Mouse (Mus musculus) cerebellum, adult 8-10 months (tissue): ENCODE results near the gene Rnf185.

ENCODE experiments used
- DNase-seq: peaks from one replicate; pipeline ENCODE4 v3.0.0; 2022

Gene Rnf185

GRCm38 (mm10) chr11:3443091-3443490 lies 9.1 kb downstream of the Rnf185 start:
- no peak for DNase-seq

DNA sequence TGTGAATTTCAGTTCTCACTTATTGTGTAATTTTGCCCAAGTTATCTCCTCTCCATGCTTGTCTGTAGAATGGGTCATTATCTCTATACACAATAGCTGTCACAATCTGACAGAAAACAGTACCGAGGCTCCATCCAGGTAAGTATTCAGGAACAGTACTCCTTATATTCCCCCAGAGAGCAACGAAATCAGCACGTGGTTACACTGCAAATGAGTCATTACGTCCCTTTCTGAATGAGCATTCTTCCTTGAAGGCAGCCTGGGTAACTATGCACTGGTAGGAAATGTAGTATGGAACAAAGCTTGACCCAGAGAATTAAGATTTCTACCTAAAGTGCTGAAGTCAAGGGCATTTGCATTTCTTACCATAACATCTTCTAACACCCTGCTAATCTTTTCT lies 9.5 kb downstream of the Rnf185 start:
- no peak for DNase-seq

DNA sequence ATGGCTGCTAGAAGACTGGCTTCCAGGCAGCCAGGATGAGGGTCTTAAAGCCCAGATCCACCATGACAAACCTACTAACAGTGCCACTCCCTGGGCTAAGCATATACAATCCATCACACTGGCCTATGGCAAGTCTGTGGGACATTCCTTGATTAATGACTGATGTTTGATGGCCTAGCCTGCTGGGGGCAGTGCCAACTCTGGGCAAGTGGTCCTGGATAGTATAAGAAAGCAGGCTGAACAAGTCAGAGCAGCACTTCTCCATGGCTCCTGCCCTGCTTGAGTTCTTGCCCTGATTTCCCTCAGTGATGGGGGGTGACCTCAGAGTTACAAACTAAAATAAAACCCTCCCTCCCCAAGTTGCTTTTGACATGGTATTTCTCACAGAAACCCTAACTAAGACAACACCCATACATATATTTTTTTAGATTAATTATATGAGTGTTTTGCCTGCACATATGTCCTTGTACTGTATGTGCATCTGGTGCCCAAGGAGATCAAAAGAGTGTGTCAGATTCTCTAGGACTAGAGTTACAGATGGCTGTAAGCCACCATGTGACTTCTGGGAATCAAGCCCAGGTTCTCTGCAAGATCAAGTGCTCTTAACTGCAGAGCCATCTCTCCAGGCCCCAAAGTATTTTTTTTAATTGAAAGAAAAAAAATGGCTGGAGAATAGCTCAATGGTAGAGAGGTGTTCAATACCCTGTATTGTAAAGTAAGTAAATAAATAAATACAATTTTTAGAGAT lies 10.3 kb downstream of the Rnf185 start:
- peak; percentile 48 for DNase-seq

- no peak for DNase-seq
These were observed 14.5 kb downstream of the Rnf185 start for GRCm38 (mm10) chr11:3437621-3438020.

GRCm38 (mm10) chr11:3433809-3434208 lies 18.4 kb downstream of the Rnf185 start:
- no peak for DNase-seq

GRCm38 (mm10) chr11:3431976-3432603 lies 20.1 kb downstream of the Rnf185 start:
- DNase-seq, result no peak

DNA sequence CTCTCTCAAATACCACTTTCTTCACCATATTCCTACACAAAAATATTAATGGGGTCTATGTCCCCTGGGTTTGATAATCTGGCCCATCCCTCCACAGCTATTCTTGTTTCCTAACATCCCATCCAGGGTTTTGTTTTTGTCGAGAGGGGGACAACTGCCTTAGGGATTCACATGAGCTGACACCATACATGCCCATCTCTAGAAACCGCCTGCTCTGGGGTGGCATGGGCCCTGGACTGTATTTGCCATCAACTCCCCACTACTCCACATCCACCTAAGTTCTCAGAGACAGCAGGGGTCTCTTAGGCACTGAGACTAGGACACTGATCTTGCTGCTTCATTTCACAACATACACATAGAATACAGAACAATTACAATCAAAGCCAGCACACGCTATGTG lies 20.6 kb downstream of the Rnf185 start:
- DNase-seq, result no peak

DNA sequence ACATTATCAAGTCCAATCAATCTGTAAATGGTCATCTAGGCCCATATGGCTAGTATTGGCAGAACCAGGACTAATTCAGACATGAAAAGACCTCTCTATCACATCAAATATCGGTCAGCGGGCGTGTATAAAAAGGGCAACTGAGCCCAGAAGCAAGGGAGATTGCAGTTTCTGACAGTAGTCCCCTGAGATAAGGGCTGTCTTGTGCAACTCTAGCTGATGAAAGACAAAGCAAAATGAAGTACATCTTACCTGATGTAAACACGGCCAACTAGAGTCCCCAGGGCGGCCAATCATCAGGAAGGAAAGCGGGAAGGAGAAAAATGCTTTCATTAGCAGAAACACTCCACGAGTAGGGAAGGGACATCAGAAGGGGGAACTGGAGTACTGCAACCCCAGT lies 23.5 kb downstream of the Rnf185 start:
- DNase-seq, result no peak

DNA sequence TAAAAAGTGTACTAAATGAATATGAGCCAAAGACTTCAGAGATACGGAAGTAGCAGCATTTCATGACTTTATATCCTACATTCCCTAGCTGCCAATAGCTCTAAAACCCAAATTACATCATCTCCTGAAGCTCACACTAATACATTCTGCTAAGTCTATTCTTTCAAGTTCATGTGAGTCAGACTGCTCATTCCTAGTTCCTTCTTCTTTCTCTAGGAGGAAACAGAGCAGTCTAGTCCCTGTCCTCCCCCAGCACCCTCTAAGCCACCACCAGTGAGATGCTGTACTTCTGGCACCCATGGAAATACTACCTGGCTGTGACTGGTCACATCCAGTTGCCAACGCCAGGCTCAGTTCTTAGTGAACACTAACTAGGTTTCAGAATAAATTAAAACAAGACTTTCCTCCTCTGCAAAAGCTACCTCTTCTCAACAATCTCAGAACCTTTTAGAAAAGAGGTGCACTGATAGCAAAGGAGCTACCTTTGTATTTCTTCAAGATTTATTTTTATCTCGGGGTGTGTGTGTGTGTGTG lies 24.4 kb downstream of the Rnf185 start:
- no peak for DNase-seq

GRCm38 (mm10) chr11:3422242-3422641 lies 29.9 kb downstream of the Rnf185 start:
- no peak for DNase-seq

DNA sequence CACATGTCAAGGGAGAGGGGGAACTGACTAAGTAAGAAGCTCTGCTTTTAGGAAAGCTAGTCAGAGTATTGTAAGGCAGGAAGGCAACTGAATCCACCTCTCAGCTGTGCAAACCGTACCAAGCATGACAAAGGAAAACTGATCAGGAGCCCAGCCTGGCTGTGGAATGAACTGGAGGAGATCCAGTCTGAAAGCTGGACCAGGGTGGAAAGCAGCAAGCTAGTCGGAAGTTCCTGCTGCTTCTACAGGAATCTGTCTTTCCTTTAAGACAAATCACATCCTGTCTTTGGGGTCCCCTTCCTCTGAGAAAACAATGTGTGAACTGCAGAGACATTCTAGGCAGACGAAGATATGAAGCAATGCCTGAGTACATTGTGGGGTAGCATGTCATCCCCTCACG lies 33.4 kb downstream of the Rnf185 start:
- DNase-seq, result no peak

GRCm38 (mm10) chr11:3417795-3418194 lies 34.4 kb downstream of the Rnf185 start:
- DNase-seq, result no peak

- no peak for DNase-seq
These were observed 35.8 kb downstream of the Rnf185 start for GRCm38 (mm10) chr11:3416399-3416798.

DNA sequence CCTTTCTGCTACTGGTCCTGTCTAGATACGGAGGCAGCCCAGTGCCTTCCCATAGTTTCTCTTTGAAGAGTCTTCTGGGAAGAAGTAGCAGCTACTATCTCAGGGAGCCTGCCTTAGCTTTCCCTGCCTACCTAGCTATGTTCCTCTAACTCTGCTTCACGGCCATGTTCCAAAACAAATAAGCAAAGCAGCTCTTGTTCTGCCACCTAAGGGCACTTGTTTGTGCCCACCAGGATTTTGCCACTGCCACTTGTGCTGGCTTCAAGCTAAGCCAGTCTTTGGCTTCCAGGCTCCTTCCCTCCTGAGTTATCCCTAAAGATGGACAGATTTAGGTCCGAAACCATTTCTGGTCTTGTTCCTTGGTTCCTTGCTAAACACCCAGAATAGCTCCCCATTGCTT lies 40.1 kb downstream of the Rnf185 start:
- DNase-seq, result no peak

DNA sequence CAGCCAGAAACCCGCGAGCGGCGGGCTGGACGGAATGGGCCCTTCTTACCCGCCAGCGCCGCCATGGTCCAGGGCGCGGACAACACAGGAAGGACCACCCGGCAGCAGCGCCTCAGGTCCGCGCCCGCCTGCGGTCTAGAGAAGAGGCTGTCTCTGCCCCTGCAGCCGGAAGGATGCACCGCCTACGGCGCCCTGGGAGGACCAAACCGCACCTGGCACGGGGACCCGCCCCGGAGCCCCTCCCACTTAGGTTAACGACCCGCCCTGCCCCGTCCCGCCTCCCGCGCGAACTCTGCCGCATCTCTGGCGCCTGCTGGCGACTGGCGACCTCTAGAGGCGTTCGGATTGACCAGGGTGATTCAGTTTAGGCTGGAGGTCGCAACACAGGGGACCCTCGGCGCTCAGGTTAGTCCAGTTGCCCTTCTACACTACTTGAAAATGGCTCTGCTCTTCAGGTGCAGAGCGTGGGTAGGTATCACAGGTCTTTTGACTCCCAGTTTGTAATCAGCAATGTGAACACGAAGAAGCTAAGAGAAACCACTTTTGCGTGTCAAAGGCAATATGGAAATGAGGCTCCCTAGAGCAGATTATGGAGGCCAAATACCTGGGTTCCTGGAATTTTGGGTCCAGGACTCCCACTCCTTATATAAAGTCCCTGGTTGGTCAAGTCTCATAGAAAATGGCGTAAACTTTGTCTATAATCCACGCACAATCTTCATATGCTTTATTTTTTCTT lies 43.0 kb downstream of the Rnf185 start, which contains the start of gene Limk2:
TSS of gene Limk2 (minus strand) at position 193 of the 736 bp plus-strand sequence.
- DNase-seq, result peak; percentile 93

DNA sequence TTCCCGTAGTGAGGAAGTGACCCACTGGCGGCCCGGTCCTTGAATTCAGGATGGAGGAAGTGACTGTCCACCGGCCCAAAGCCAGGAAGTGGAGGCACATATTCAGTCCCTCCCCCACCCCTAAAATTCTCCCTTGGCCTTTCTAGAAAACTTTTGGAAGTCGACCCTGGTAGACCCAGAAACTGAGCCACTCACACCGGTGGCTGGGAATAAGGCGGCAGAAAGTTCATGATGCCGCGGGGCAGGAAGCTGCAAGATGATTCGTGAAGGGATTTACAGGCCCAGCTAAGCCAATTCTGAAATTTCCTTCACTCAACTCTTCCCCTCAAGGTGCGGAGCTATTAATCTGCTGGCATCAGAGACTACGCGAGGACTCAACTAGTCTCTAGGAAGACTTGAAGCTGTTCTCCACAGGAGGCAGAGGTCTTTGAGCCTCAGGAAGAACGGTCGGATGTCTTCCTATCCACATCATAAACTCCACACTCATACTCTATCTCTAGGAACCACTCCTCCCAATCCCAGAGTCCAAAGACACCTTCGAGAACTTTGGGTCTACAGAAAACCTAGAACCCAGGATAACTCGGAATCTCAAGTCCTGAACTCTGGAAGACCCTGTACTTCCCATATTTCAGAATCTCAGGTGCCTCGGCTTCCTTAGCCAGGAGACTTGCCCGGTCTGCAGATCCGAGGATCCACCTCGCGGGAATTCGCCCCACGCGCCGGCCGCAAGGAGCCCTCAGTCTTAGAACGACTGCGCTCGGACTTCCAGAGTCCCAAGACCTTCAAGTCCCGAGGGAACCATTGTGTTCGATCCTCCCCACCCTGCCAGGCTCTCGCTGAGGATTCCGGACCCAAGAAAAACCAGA lies 43.8 kb downstream of the Rnf185 start:
- peak; percentile 27 for DNase-seq

DNA sequence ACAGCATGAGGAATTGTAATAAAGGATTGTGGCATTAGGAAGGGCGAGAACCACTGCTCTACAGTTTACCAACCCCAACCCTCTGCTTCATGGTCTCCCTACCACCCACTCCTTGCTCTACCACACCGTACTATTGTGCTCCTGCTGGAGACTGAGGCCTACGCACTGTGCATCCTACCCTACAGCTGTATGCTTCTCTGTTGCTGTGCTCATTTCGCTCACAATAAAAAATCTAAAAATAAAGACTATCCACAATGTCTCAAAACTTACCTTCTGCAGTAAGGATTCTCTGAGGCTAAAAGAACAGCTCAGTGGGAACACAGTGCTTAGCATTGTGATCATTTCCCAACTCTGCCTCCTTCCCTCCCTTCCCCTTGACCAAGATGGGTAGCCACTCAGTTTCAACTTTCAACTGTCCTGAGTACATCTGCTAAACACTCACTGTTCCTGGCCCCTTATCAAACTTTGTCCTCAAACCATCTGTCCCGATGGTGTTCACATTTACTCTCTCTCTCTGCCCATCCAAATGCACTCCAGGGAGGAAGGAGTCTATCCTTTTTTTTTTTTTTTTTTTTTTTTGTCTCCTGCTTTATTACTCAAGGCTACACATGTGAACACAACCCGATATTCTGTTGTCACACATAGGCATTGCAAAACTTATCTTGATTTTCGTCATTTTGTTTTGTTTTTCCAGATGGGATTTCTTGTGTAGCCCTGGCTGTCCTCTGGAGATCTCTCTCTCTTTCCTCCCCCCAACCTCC lies 47.7 kb downstream of the Rnf185 start:
- no peak for DNase-seq

DNA sequence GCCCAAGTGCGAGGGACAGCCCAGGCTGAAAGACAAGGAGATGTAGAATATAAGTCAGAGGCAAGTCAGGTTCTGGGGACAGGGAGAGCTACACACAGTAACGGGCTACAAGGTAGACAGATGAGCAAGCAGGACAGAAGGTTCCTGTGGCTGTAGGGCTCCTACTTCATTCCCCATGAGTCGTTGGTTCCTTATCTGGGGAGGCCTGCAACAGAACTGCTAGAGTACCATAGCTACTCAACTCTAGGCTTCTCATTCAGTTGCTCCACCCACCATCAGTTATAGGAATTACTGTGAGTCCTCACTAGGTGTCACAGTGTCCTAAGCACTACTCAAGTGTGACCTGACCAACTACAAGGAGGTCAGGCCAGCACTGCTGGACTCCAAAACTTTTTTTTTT lies 49.1 kb downstream of the Rnf185 start:
- DNase-seq, result no peak

- no peak for DNase-seq
These were observed 53.8 kb downstream of the Rnf185 start for GRCm38 (mm10) chr11:3398318-3398717.

GRCm38 (mm10) chr11:3396562-3396961 lies 55.6 kb downstream of the Rnf185 start:
- no peak for DNase-seq

DNA sequence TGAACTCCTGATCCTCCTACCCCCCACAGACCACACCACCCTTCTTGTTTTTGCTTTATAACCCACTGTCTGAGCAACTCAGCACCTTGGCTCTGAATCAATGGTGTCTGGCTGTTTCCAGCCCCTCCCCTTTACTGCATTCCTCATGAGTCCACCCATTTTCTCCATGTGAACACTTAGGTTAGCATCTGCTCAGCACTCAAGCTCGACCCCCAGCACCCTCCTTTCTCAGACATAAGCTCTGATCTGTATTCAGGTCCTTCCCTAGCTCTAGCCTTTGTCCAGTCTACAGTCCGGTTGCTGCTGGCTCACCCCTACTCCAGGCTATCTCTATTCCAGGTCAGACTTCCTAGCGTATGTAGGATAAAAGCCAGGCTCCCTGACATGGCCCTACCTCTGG lies 56.1 kb downstream of the Rnf185 start:
- DNase-seq, result no peak

DNA sequence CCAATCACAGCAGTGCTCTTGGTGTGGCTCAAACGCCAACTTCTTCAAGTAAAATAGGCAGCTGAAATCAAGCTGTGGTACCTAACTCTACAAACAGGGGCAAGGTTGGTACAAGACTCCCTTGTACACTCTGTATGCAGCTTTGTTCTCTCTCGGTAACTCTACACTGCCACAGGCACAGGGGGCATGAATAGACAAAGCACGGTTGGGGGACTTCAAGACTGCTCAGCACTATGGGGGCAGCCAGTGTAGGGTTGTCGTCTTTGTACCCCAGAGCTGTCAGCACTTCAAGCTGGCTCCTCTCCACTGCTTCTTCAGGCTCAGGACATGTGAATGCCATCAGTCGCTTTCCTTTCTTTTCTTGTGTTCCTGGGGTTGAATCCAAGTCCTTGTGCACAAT lies 57.6 kb downstream of the Rnf185 start:
- no peak for DNase-seq
